Mouse (Mus musculus) left cerebral cortex, adult 11 months (tissue): ENCODE measurements around the gene Tssk3.
"Not testable (repeated sequence)": the region's sequence is repeated elsewhere in the genome, so short reads cannot be mapped to it uniquely, and the experiment has no call there.

Experiments used
- DNase-seq: peaks from one replicate; pipeline ENCODE4 v3.0.0; 2022; ENCODE audit warnings: low spot score

Tssk3 gene

DNA sequence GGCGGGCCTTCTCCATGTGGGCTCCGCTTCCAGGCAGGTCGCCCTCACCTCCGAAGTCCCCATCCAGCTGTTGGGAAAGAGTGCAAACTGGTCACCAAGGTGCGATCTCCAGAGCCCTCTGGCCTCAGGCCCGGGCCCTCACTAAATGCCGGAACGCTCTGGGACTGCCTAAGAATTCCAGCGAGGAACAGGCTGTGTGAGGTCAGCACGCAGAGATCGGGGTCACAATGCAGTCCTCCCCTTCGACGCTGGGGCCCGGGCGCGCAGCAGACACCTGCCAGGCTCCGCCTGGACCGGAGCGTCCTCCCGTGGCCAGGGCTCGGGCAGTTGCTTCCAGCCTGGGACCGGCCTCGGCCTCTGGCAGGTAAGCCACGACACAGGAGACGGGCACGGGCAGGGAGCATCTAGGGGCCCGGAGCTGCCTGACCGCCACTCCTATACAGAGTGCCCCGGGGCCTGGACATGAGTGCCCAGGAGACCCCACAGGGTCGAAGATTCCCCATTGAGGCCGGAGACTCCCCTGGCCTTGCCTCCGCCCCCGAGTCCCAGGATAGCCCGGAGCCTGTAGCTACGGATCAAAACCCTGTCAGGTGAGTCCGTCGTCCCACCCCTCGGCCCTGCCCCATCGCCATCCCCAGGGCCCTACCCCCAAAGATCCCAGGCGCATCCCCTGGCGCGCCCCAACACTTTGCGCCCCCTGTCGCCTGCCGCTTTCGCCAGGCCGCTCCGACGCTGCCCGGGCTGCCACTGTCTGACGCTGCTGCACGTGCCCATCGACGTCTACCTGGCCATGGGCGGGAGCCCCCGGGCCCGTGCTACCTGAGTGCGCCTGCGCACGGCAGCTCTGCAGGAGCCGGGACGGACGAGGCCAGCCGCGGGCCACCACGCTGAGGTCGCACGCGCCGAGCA lies at the start of gene Tssk3, which contains the start of gene Fam229a:
Tssk3 (minus strand) TSS at position 51 of the 909 bp plus-strand sequence.
Fam229a (plus strand) TSS at position 219 of the 909 bp plus-strand sequence.
- DNase-seq, result no peak

DNA sequence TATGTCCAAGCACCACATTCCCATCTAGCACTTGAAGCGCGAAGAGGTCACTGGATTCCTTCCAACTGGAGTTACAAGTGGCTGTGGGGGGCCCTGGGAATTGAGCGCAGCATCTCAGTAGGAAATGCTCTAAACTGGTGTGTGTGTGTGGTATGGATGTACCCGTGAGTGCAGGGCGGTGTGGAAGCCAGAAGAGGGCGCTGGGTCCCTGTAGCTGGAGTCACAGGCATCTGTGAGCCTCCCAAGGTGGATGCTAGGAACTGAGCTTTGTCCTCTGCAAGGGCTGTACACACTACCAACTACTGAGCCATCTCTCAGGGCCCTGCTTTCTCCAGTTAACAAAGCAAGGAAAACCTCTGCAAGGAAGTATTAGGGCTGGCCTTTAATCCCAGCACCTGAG lies 49.2 kb upstream of the Tssk3 start:
- no peak for DNase-seq

- DNase-seq, result not testable (repeated sequence)
Observed at GRCm38 (mm10) chr4:129528901-129529300, 38.1 kb upstream of the Tssk3 start.

- no peak for DNase-seq
Observed at GRCm38 (mm10) chr4:129525889-129526288, 35.1 kb upstream of the Tssk3 start.

DNA sequence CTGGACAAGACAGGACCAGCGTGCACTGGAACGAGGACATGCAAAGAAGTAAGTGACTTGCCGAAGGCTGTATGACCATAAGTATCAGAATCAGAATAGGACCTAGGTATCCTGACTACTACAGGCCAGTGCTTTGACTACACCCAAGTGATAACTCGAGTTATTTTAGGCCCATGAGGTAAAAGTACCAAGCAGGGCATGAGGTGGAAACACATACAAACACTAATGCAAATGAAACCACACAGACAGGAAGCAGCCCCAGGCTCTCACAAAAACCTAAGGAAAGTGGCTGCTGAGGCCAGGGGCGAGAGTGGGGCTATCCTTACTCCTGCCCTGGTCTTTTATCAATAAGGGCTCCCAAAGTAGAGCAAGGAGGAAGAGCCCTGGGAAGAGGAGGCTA lies 34.5 kb upstream of the Tssk3 start:
- no peak for DNase-seq

DNA sequence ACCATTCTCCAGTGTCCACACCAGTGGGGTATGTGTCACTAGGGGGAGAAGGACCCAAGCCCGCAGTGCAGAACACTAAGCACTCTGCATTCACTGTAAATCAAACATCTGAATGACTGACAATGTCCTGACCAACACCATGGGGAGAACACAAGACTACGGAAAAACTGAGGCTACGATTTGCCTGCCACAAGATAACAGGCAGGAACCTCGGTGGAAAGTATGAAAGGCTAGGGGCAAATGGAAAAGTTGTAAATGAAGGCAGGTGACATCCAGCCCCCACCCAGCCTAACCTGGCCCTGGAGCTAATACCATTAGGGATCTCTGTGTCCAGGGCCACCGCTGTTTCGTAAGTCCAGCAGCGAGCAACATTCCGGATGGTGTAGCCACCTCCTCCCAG lies 27.7 kb upstream of the Tssk3 start:
- no peak for DNase-seq

- DNase-seq, result no peak
Observed at GRCm38 (mm10) chr4:129516925-129517324, 26.1 kb upstream of the Tssk3 start.

DNA sequence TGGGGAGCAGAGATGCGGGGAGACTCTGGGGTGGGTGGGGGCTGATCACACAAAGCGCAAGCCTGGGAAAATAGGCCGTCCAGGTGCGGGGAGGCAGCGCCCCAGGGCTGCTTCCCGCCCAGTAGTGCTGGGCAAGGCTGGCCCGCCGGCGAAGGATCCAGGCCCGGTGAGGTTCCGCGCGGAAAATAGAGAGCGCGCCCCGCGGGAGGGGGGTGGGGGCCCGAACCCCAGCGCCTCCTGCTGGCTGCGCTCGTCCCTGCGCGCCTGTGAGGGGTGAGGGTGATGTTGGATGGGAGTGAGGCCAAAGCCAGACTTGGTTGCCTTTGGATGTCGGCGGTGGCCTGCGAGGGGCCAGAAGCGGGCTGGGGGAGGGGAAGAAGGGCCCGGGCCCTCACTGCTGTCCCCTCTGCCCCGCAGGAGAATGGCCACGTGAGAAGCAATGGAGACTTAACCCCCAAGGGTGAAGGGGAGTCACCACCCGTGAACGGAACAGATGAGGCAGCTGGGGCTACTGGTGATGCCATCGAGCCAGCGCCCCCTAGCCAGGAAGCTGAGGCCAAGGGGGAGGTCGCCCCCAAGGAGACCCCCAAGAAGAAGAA lies 23.6 kb upstream of the Tssk3 start:
- no peak for DNase-seq

DNA sequence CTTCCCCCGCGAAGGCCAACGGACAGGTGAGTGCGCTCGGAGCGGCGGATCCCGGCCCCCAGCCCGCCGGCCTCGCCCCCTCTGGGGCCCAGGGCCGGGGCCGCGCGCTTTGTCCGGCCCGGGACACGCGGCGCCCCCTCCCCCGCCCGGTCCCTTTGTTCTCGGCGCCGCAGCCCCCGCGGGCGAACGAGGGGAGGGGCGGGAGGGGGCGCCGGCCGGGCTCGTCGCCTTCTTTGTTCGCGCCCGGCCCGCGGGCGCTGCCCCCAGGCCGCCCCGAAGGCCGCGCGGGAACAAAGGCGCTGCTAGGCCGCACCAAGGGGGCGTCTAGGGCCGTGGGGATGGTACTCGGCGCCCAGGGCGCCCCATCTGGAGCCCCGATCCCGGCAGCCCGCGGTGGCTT lies 23.1 kb upstream of the Tssk3 start:
- DNase-seq, result no peak

GRCm38 (mm10) chr4:129513086-129513767 lies 22.4 kb upstream of the Tssk3 start, which contains the start of gene Marcksl1:
Gene Marcksl1 (plus strand): TSS chr4:129513581.
- DNase-seq, result peak; percentile 69

DNA sequence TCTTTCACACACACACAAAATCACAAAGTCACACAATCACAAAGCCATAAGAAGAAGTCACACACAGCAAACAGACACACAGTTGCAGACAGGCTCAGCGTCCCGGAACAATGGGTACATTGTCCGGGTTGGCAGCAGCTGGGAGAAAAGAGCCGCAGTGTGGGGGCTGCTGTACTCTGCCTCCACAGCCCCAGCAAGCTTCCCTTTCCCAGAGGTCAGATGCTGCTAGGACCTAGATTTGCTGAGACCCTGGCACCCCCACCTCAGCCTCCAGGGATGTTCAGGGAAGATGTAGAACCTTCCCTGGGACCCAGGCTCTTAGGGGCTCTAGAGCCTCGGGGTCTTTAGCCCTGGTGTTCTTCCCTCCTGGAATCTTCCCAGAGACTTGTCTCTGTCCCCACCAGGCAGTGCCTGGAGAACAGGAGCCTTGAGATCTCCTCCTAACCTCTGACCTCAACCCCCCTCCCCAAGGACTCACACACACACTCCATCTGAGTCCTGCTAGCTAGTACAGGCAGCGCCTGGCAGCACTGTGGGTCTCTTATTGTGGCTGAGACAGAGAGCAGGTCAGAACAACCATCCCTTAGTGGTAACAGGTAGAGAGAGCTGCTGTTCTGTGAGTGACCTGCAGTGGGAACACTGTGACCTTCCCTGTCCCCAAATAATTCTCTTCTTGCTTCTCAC lies 20.7 kb upstream of the Tssk3 start:
- no peak for DNase-seq

DNA sequence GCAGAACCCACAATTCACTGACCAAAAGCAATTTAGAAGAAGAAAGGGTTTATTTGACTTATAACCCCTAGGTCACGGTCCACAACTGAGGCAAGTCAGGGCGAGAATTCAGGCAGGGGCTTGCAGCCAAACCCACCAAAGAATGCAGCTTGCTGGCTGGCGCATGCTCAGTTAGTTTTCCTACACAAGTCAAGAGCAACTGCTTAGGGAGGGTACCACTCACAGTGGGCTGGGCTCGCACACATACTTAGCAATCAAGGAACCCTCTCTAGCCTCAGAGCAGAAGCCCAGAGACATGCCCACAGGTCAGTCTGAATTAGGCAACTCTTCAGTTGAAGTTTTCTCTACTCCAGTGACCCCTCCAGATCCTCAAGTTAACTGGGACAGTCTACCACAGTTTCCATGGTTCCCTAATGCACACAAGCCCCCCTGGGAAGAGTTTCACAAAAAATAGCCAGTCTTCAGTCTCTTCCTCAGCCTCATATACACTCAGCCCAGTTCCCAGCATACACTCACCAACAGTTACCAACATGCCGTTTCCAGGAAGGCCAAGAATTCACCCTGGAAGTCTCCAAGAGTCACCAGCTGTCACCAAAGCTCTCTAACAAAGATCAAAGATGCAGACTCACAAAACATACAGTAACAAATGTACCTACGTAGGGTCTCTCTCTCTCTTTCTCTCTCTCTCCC lies 20.0 kb upstream of the Tssk3 start:
- DNase-seq, result no peak

- DNase-seq, result no peak
Observed at GRCm38 (mm10) chr4:129509650-129510049, 18.8 kb upstream of the Tssk3 start.

GRCm38 (mm10) chr4:129508834-129509600 lies 18.2 kb upstream of the Tssk3 start:
- DNase-seq, result no peak

- no peak for DNase-seq
Observed at GRCm38 (mm10) chr4:129508237-129508515, 17.4 kb upstream of the Tssk3 start.

GRCm38 (mm10) chr4:129507434-129508236 lies 16.8 kb upstream of the Tssk3 start:
- no peak for DNase-seq

GRCm38 (mm10) chr4:129505511-129505910 lies 14.7 kb upstream of the Tssk3 start:
- DNase-seq, result no peak

DNA sequence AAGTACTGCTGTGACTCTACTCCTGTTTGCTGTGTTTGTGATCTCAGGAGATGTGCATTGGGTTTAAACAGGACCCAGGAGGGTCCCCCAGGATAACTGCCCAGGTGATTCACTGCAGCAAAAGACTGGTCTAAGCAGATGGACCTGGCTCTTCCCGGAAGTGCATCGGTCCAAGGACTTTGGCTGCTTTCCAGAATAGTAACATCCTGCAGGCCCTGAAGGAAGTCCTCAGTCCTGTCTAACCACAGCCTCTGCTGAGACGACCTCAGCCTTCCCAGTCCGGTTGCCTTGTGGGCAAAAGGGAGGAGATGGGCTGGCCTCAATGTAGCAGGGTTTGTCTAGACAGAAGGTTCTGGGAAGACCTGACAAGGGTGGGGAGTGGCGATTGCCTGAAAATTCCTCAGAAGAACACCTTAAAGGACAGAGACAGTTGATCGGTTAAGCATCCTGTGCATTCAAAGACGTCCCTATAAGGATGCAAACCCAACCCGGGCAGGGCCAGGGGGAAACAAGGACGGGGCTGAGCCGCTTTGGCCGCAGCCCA lies 12.2 kb upstream of the Tssk3 start:
- no peak for DNase-seq

DNA sequence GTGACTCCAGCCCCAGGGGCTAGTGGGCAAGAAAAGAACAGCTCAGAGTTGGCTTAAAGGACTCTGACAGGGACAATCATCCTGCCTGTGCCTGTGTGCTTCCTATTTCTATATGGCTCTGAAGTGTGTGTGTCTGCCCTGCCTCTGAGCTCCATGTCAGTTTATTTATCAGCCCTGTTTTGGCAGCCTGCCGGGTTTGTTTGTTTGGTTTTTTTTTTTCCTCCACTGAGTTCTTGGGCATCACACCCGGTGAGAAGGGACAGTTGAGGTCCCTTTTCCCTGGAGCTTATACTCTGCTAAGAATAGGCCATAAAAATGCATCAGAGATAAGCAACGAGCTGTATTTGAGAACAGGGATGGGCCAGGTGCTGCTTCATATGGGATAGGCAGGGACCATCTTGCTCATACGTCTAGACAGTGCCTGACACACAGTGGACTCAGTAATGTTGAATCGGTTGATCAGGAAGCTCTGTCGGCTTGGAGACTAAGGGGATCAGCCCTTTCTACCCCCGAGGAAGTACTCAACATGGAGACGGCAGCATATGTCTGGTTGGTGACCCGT lies 11.6 kb upstream of the Tssk3 start:
- DNase-seq, result no peak
